ENCODE assay signal across 16 mouse cellular contexts in genomic region chr2:131883136-131883535, GRCm38 (mm10). TPM values are rescaled to one million over a fixed set of nuclear protein-coding genes. Genes with fewer than 3 reads are reported as not detected.
A peak's percentile ranks its signal among the peaks of the same experiment; 100 is the strongest.
DNase-seq lines count a peak whose midpoint lies in the region; ATAC-seq and TF ChIP-seq lines count a peak whose summit lies in the region.
"Had no signal": no experiment of that assay in that cellular context is flagged by ENCODE, and none has a peak within 500 bp of the region (broad histone marks: within the 10 kb centered on the region; RNA-seq: fewer than 3 reads in every experiment).

No protein-coding gene starts in this region.

- H3K4me3 ChIP-seq in lung, embryonic 14.5 days (ENCODE audit: low read depth, low read length) = no peak overlapping the region
- H3K4me3 ChIP-seq in hindbrain, postnatal 0 days (ENCODE audit: low read length) = no peak overlapping the region
- H3K4me3 ChIP-seq in midbrain, embryonic 16.5 days (ENCODE audit: low read depth, low read length) = no peak overlapping the region
- H3K4me3 ChIP-seq: intestine, embryonic 15.5 days; liver, embryonic 12.5 days; megakaryocyte, embryonic 14.5 days had no signal

- 44% methylated on average over 2 of the region's 2 CpGs for WGBS in lung, embryonic 14.5 days
- 60% methylated on average over 2 of the region's 2 CpGs for WGBS in hindbrain, postnatal 0 days
- 58% methylated on average over 2 of the region's 2 CpGs for WGBS in midbrain, embryonic 16.5 days

- no peaks in the 10 kb centered on the region for H3K27me3 ChIP-seq in lung, embryonic 14.5 days (ENCODE audit: insufficient read depth, low read length)
- no peaks in the 10 kb centered on the region for H3K27me3 ChIP-seq in hindbrain, postnatal 0 days (ENCODE audit: insufficient read depth, low read length)
- no peaks in the 10 kb centered on the region for H3K27me3 ChIP-seq in midbrain, embryonic 16.5 days (ENCODE audit: control insufficient read depth, insufficient read depth, low read depth, low read length)
- H3K27me3 ChIP-seq: intestine, embryonic 15.5 days had no signal

- H3K36me3 ChIP-seq in lung, embryonic 14.5 days (ENCODE audit: insufficient read depth) = no peaks in the 10 kb centered on the region
- H3K36me3 ChIP-seq in hindbrain, postnatal 0 days (ENCODE audit: insufficient read depth, low read length) = no peaks in the 10 kb centered on the region
- H3K36me3 ChIP-seq in midbrain, embryonic 16.5 days (ENCODE audit: control insufficient read depth, insufficient read depth, low read length) = no peaks in the 10 kb centered on the region
- H3K36me3 ChIP-seq: intestine, embryonic 15.5 days; liver, embryonic 12.5 days had no signal

- H3K9me3 ChIP-seq in lung, embryonic 14.5 days (ENCODE audit: low read depth, low read length) = no peaks in the 10 kb centered on the region
- H3K9me3 ChIP-seq in hindbrain, postnatal 0 days (ENCODE audit: low read length) = no peaks in the 10 kb centered on the region
- no peaks in the 10 kb centered on the region for H3K9me3 ChIP-seq in midbrain, embryonic 16.5 days (replicated peaks; ENCODE audit: control insufficient read depth, low read length, poor library complexity, severe bottlenecking)
- H3K9me3 ChIP-seq: intestine, embryonic 15.5 days; liver, embryonic 12.5 days; megakaryocyte, embryonic 14.5 days had no signal

- intact Hi-C loops in heart, postnatal 36 days (cut with DNase I) = no loop called here

- no peaks in the 10 kb centered on the region for H3K4me1 ChIP-seq in lung, embryonic 14.5 days (ENCODE audit: insufficient read depth)
- H3K4me1 ChIP-seq in hindbrain, postnatal 0 days (ENCODE audit: insufficient read depth, low read length) = peaks cover 9% of the 10 kb centered on the region
- H3K4me1 ChIP-seq in midbrain, embryonic 16.5 days (ENCODE audit: control insufficient read depth, insufficient read depth, low read length) = peaks cover 7% of the 10 kb centered on the region
- H3K4me1 ChIP-seq: intestine, embryonic 15.5 days; liver, embryonic 12.5 days had no signal

- TF ChIP-seq CTCF in lung, embryonic 14.5 days (IDR thresholded peaks at IDR 0.05; ENCODE audit: low read depth) = no peak
- TF ChIP-seq CTCF in hindbrain, postnatal 0 days (IDR thresholded peaks at IDR 0.05; ENCODE audit: low read depth) = no peak

- peak; percentile 17 for DNase-seq in embryo, embryonic 10 days (ENCODE audit: low spot score)
- no peak for DNase-seq in embryo, embryonic 9.5 days (ENCODE audit: extremely low spot score)
- peak; percentile 34 for DNase-seq in lung, embryonic 14.5 days
- DNase-seq in lung, postnatal 36 days = no peak
- peak; percentile 53 for DNase-seq in hindbrain, postnatal 0 days (ENCODE audit: low spot score)
- DNase-seq in heart, adult 18-20 months = no peak
- no peak for DNase-seq in heart, postnatal 36 days
- DNase-seq: adrenal gland, adult 8-10 months; cerebellum, adult 11-12 months had no signal

- H3K9ac ChIP-seq in lung, embryonic 14.5 days = no peak overlapping the region
- no peak overlapping the region for H3K9ac ChIP-seq in hindbrain, postnatal 0 days (replicated peaks; ENCODE audit: low read length)
- H3K9ac ChIP-seq in midbrain, embryonic 16.5 days (ENCODE audit: low read depth, low read length) = no peak overlapping the region
- H3K9ac ChIP-seq: intestine, embryonic 15.5 days; liver, embryonic 12.5 days had no signal

- no peak overlapping the region for H3K4me2 ChIP-seq in lung, embryonic 14.5 days
- no peak overlapping the region for H3K4me2 ChIP-seq in hindbrain, postnatal 0 days (ENCODE audit: low read depth, low read length)
- no peak overlapping the region for H3K4me2 ChIP-seq in midbrain, embryonic 16.5 days (ENCODE audit: low read length)
- H3K4me2 ChIP-seq: intestine, embryonic 15.5 days; liver, embryonic 12.5 days had no signal

- no peak overlapping the region for H3K27ac ChIP-seq in lung, embryonic 14.5 days (ENCODE audit: low read depth)
- H3K27ac ChIP-seq in hindbrain, postnatal 0 days = no peak overlapping the region
- no peak overlapping the region for H3K27ac ChIP-seq in midbrain, embryonic 16.5 days (ENCODE audit: low read length)
- H3K27ac ChIP-seq: intestine, embryonic 15.5 days; liver, embryonic 12.5 days had no signal

- no peak for ATAC-seq in lung, embryonic 14.5 days (ENCODE audit: insufficient read depth)
- peak; percentile 74; the same call in 1 of the 2 replicates for ATAC-seq in hindbrain, postnatal 0 days
- ATAC-seq in midbrain, embryonic 16.5 days = peak; percentile 60
- ATAC-seq: intestine, embryonic 15.5 days; liver, embryonic 12.5 days had no signal

RNA-seq across cellular contexts. Expression of gene Erv3, which starts 23.6 kb away (rescaled TPM):
- polyA plus RNA-seq in lung, embryonic 14.5 days (2014; fragmentation: Nextera tagmentation; extraction: Ambion mirVana) = not detected in 2 replicates
- not detected in 2 replicates for total RNA-seq in hindbrain, postnatal 0 days (2014; rRNA removed)
- 0.04 TPM in 1 of 2 replicates, not detected in the other for polyA plus RNA-seq in hindbrain, postnatal 0 days (2015; fragmentation: Nextera tagmentation; extraction: Ambion mirVana)
- 0.06 TPM in 1 of 2 replicates, not detected in the other for polyA plus RNA-seq in midbrain, embryonic 16.5 days (2015; fragmentation: Nextera tagmentation; extraction: Ambion mirVana)
- total RNA-seq in heart, adult 18-20 months (2021) = not detected
- total RNA-seq in heart, postnatal 36 days (2021) = not detected
- total RNA-seq: adrenal gland, adult 8-10 months; neutrophil, adult 5-6 weeks had no signal
- polyA plus RNA-seq: intestine, embryonic 15.5 days; large intestine, adult 2 months; liver, embryonic 12.5 days had no signal

RNA-seq across cellular contexts. Expression of gene Prnp, which starts 26.6 kb away (rescaled TPM):
- 31.2 and 32.8 TPM in 2 replicates for polyA plus RNA-seq in lung, embryonic 14.5 days (2014; fragmentation: Nextera tagmentation; extraction: Ambion mirVana)
- total RNA-seq in hindbrain, postnatal 0 days (2014; rRNA removed) = 203 and 212 TPM in 2 replicates
- 227 and 234 TPM in 2 replicates for polyA plus RNA-seq in hindbrain, postnatal 0 days (2015; fragmentation: Nextera tagmentation; extraction: Ambion mirVana)
- 177 and 194 TPM in 2 replicates for polyA plus RNA-seq in midbrain, embryonic 16.5 days (2015; fragmentation: Nextera tagmentation; extraction: Ambion mirVana)
- 100 to 1,000 TPM; 127 to 135 TPM for total RNA-seq in heart, adult 18-20 months (2021)
- 100 to 1,000 TPM; 102 to 117 TPM for total RNA-seq in heart, postnatal 36 days (2021)

RNA-seq across cellular contexts. Expression of gene Prn, which starts 26.6 kb away (rescaled TPM):
- not detected in 2 replicates for polyA plus RNA-seq in lung, embryonic 14.5 days (2014; fragmentation: Nextera tagmentation; extraction: Ambion mirVana)
- total RNA-seq in hindbrain, postnatal 0 days (2014; rRNA removed) = not detected in 2 replicates
- 0.25 and 0.26 TPM in 2 replicates for polyA plus RNA-seq in hindbrain, postnatal 0 days (2015; fragmentation: Nextera tagmentation; extraction: Ambion mirVana)
- not detected in 2 replicates for polyA plus RNA-seq in midbrain, embryonic 16.5 days (2015; fragmentation: Nextera tagmentation; extraction: Ambion mirVana)
- under 1 TPM; 0.42 to 0.64 TPM for total RNA-seq in heart, adult 18-20 months (2021)
- 1 to 10 TPM in 1 of 2 experiments, not detected in 1; 1.8 TPM for total RNA-seq in heart, postnatal 36 days (2021)
- total RNA-seq: adrenal gland, adult 8-10 months; neutrophil, adult 5-6 weeks had no signal
- polyA plus RNA-seq: gonadal fat pad, adult 2 months; large intestine, adult 2 months; liver, embryonic 12.5 days had no signal

Comparison
In these comparisons a context has a peak if more than half of its experiments do, and no peak if none do; other contexts are left out.
1. DNase-seq: peak in embryo, embryonic 10 days (single experiment), lung, embryonic 14.5 days (single experiment) and hindbrain, postnatal 0 days (single experiment); none in embryo, embryonic 9.5 days (single experiment), lung, postnatal 36 days (single experiment), heart, adult 18-20 months (0 of 2) and heart, postnatal 36 days (0 of 2).